Mouse (Mus musculus) myocyte (in vitro differentiated cells): ENCODE measurements at regions not wholly inside any gene's neighbourhood (a gene's known extent, or its start where the extent isn't known, plus 50 kb on each side); places are given as distances from the start of the nearest gene placed in this dataset.
A peak's percentile ranks its signal among the peaks of the same experiment; 100 is the strongest.

Experiments used
- H3K27me3 ChIP-seq: one replicate; pipeline ENCODE4 v1.6.1; 2011; ENCODE audit not compliant: control insufficient read depth, insufficient read depth, insufficient read length
- H3K36me3 ChIP-seq: one replicate; pipeline ENCODE4 v1.6.1; 2011; ENCODE audit not compliant: control insufficient read depth, insufficient read depth
- H3K4me2 ChIP-seq: one replicate; pipeline ENCODE4 v1.6.1; 2011; ENCODE audit warnings: low read depth, control low read depth
- H3K4me3 ChIP-seq: one replicate; pipeline ENCODE4 v1.5.1; 2011; ENCODE audit warnings: mild to moderate bottlenecking, control low read depth, moderate library complexity
- H3K79me2 ChIP-seq: one replicate; pipeline ENCODE4 v1.6.1; 2011; ENCODE audit not compliant: control insufficient read depth, insufficient read depth
- H3ac ChIP-seq: one replicate; pipeline ENCODE4 v1.6.1; 2011; ENCODE audit not compliant: control insufficient read depth, insufficient read length
- CEBPB ChIP-seq: IDR thresholded peaks from 2 replicates; pipeline ENCODE4 v1.6.1; 2011; ENCODE audit warnings: mild to moderate bottlenecking, moderate library complexity; ENCODE audit not compliant: poor library complexity, insufficient read depth, severe bottlenecking
- E2F4 ChIP-seq: IDR thresholded peaks from one replicate; pipeline ENCODE4 v1.6.1; 2011; ENCODE audit warnings: mild to moderate bottlenecking, control low read depth, moderate library complexity; ENCODE audit not compliant: insufficient read depth
- MAX ChIP-seq: IDR thresholded peaks from one replicate; pipeline ENCODE4 v1.6.1; 2011; ENCODE audit warnings: low read depth, mild to moderate bottlenecking, control low read depth
- MYOD1 ChIP-seq, 3 experiments: IDR thresholded peaks; one replicate each; pipeline ENCODE4 v1.6.1; 2011; ENCODE audit warnings: control low read depth in 2 of 3, low read depth in 2 of 3, mild to moderate bottlenecking in 2 of 3, moderate library complexity in 1 of 3; ENCODE audit not compliant: insufficient read length in 2 of 3, control insufficient read depth in 1 of 3
- MYOG ChIP-seq, 3 experiments: IDR thresholded peaks; one replicate each; pipeline ENCODE4 v1.6.1; 2011; ENCODE audit warnings: control low read depth in 2 of 3, low read depth in 2 of 3, mild to moderate bottlenecking in 2 of 3; ENCODE audit not compliant: insufficient read length in 2 of 3, control insufficient read depth in 1 of 3, insufficient read depth in 1 of 3
- POLR2A ChIP-seq: IDR thresholded peaks from one replicate; pipeline ENCODE4 v1.6.1; 2011; ENCODE audit warnings: low read depth, mild to moderate bottlenecking, control low read depth, moderate library complexity; ENCODE audit not compliant: insufficient read length
- POLR2AphosphoS2 ChIP-seq: IDR thresholded peaks from one replicate; pipeline ENCODE4 v1.6.1; 2011; ENCODE audit warnings: low read depth, control low read depth; ENCODE audit not compliant: insufficient read length
- REST ChIP-seq: IDR thresholded peaks from one replicate; pipeline ENCODE4 v1.6.1; 2011; ENCODE audit warnings: mild to moderate bottlenecking, control low read depth, moderate library complexity; ENCODE audit not compliant: insufficient read depth, insufficient read length
- SRF ChIP-seq: IDR thresholded peaks from one replicate; pipeline ENCODE4 v1.6.1; 2011; ENCODE audit warnings: low read depth; ENCODE audit not compliant: control insufficient read depth, insufficient read length
- TCF12 ChIP-seq: IDR thresholded peaks from one replicate; pipeline ENCODE4 v1.6.1; 2011; ENCODE audit warnings: mild to moderate bottlenecking, control low read depth; ENCODE audit not compliant: poor library complexity, insufficient read depth, severe bottlenecking
- TCF3 ChIP-seq: IDR thresholded peaks from one replicate; pipeline ENCODE4 v1.6.1; 2011; ENCODE audit warnings: low read depth, control low read depth; ENCODE audit not compliant: insufficient read length
- USF1 ChIP-seq: IDR thresholded peaks from one replicate; pipeline ENCODE4 v1.6.1; 2011; ENCODE audit warnings: low read depth, mild to moderate bottlenecking, control low read depth, moderate library complexity

- Histone ChIP-seq H3K36me3 (no peaks in the 10 kb centered on the region), H3K4me2 (no peak overlapping the region), H3ac (no peak overlapping the region), H3K79me2 (no peaks in the 10 kb centered on the region), H3K27me3 (no peaks in the 10 kb centered on the region), H3K4me3 (no peak overlapping the region)
- TF ChIP-seq POLR2AphosphoS2 = no peak
- no peak for TF ChIP-seq MYOD1 (IDR thresholded peaks at IDR 0.05; ENCODE audit: control insufficient read depth in 1 of 3, insufficient read length in 2 of 3, low read depth in 2 of 3)
- no peak for TF ChIP-seq E2F4
- TF ChIP-seq SRF = no peak
- TF ChIP-seq MAX = no peak
- no peak for TF ChIP-seq POLR2A
- no peak for TF ChIP-seq TCF3
- TF ChIP-seq USF1 = no peak
- no peak for TF ChIP-seq CEBPB
- TF ChIP-seq MYOG (IDR thresholded peaks at IDR 0.05; ENCODE audit: control insufficient read depth in 1 of 3, insufficient read depth in 1 of 3, insufficient read length in 2 of 3, low read depth in 2 of 3) = no peak
- no peak for TF ChIP-seq REST
- TF ChIP-seq TCF12 = no peak
These were observed 107.2 kb downstream of the Cep44 start for GRCm38 (mm10) chr8:56443676-56444075.

GRCm38 (mm10) chr8:56439417-56439816 lies 111.4 kb downstream of the Cep44 start:
- Histone ChIP-seq H3K4me3 (no peak overlapping the region), H3K4me2 (no peak overlapping the region), H3K79me2 (no peaks in the 10 kb centered on the region), H3K27me3 (no peaks in the 10 kb centered on the region), H3ac (no peak overlapping the region), H3K36me3 (no peaks in the 10 kb centered on the region)
- TF ChIP-seq POLR2A (no peak), MYOD1 (IDR thresholded peaks at IDR 0.05; ENCODE audit: control insufficient read depth in 1 of 3, insufficient read length in 2 of 3, low read depth in 2 of 3) (no peak), CEBPB (peak; percentile 93)

- no peaks in the 10 kb centered on the region for H3K36me3 ChIP-seq
These were observed 116.0 kb downstream of the Cep44 start for GRCm38 (mm10) chr8:56434826-56435225.

GRCm38 (mm10) chr8:56412026-56412425 lies 117.6 kb downstream of the Hpgd start:
- H3ac ChIP-seq = no peak overlapping the region
- no peaks in the 10 kb centered on the region for H3K36me3 ChIP-seq
- H3K4me2 ChIP-seq = no peak overlapping the region
- TF ChIP-seq MYOD1 (IDR thresholded peaks at IDR 0.05; ENCODE audit: control insufficient read depth in 1 of 3, insufficient read length in 2 of 3, low read depth in 2 of 3) (no peak), MYOG (IDR thresholded peaks at IDR 0.05; ENCODE audit: control insufficient read depth in 1 of 3, insufficient read depth in 1 of 3, insufficient read length in 2 of 3, low read depth in 2 of 3) (no peak), POLR2AphosphoS2 (no peak), SRF (no peak), USF1 (no peak), E2F4 (no peak), CEBPB (no peak), MAX (no peak), POLR2A (no peak), TCF3 (no peak), REST (no peak), TCF12 (no peak)
- no peaks in the 10 kb centered on the region for H3K79me2 ChIP-seq
- no peak overlapping the region for H3K4me3 ChIP-seq
- H3K27me3 ChIP-seq = no peaks in the 10 kb centered on the region

More at GRCm38 (mm10) chr8:56434826-56435225, 116.0 kb downstream of the Cep44 start:
- Histone ChIP-seq H3K4me2 (no peak overlapping the region), H3K4me3 (no peak overlapping the region), H3ac (no peak overlapping the region), H3K27me3 (no peaks in the 10 kb centered on the region), H3K79me2 (no peaks in the 10 kb centered on the region)
- TF ChIP-seq E2F4 (no peak), TCF3 (no peak), TCF12 (no peak), CEBPB (no peak), REST (no peak), MAX (no peak), POLR2A (no peak), MYOG (IDR thresholded peaks at IDR 0.05; ENCODE audit: control insufficient read depth in 1 of 3, insufficient read depth in 1 of 3, insufficient read length in 2 of 3, low read depth in 2 of 3) (no peak), POLR2AphosphoS2 (no peak), MYOD1 (IDR thresholded peaks at IDR 0.05; ENCODE audit: control insufficient read depth in 1 of 3, insufficient read length in 2 of 3, low read depth in 2 of 3) (no peak)

- TF ChIP-seq MYOG (IDR thresholded peaks at IDR 0.05; ENCODE audit: control insufficient read depth in 1 of 3, insufficient read depth in 1 of 3, insufficient read length in 2 of 3, low read depth in 2 of 3) (no peak), POLR2A (no peak), REST (no peak), TCF3 (no peak), SRF (no peak), POLR2AphosphoS2 (no peak), CEBPB (no peak)
- Histone ChIP-seq H3K4me3 (no peak overlapping the region), H3ac (no peak overlapping the region), H3K36me3 (no peaks in the 10 kb centered on the region), H3K4me2 (no peak overlapping the region), H3K27me3 (no peaks in the 10 kb centered on the region), H3K79me2 (no peaks in the 10 kb centered on the region)
These were observed 116.0 kb downstream of the Hpgd start for GRCm38 (mm10) chr8:56410412-56410811.
